Mouse (Mus musculus) embryonic facial prominence, embryonic 15.5 days (tissue): ENCODE results near the gene Iqcc. TPM values are rescaled to one million over a fixed set of nuclear protein-coding genes. Genes with fewer than 3 reads are reported as not detected.
A peak's percentile ranks its signal among the peaks of the same experiment; 100 is the strongest.

Experiments
- ATAC-seq: fragments of 200-750 bp; cut with Nextera tagmentation; 2 replicates; pipeline ENCODE4 v1.8.0; 2017; ENCODE audit warnings: low read depth, moderate TSS enrichment; ENCODE audit not compliant: insufficient number of reproducible peaks, low FRiP score, low TSS enrichment
- H3K27ac ChIP-seq: fragments of 300-500 bp; sonication (generic); replicated peaks from 2 replicates; pipeline ENCODE4 v1.5.1; 2015; ENCODE audit warnings: mild to moderate bottlenecking, inconsistent platforms
- H3K27me3 ChIP-seq: fragments of 300-500 bp; sonication (generic); 2 replicates; pipeline ENCODE4 v1.6.1; 2015; ENCODE audit warnings: inconsistent platforms
- H3K36me3 ChIP-seq: fragments of 300-500 bp; sonication (generic); 2 replicates; pipeline ENCODE4 v1.6.1; 2015; ENCODE audit warnings: mild to moderate bottlenecking, inconsistent platforms
- H3K4me1 ChIP-seq: fragments of 300-500 bp; sonication (generic); 2 replicates; pipeline ENCODE4 v1.6.1; 2015; ENCODE audit warnings: inconsistent platforms
- H3K4me2 ChIP-seq: fragments of 300-500 bp; sonication (generic); replicated peaks from 2 replicates; pipeline ENCODE4 v1.6.1; 2015; ENCODE audit warnings: mild to moderate bottlenecking, inconsistent platforms
- H3K4me3 ChIP-seq: fragments of 300-500 bp; sonication (generic); replicated peaks from 2 replicates; pipeline ENCODE4 v1.5.1; 2015; ENCODE audit warnings: mild to moderate bottlenecking, inconsistent platforms
- H3K9ac ChIP-seq: fragments of 300-500 bp; sonication (generic); 2 replicates; pipeline ENCODE4 v1.6.1; 2015; ENCODE audit warnings: inconsistent platforms
- H3K9me3 ChIP-seq: fragments of 300-500 bp; sonication (generic); replicated peaks from 2 replicates; pipeline ENCODE4 v1.6.1; 2016; ENCODE audit warnings: inconsistent platforms
- WGBS: fragments of 180-500 bp; shearing (Covaris S2); methylation state at CpG from one replicate; pipeline ENCODE4 v1.1.7; 2015; 5-methylcytosine and 5-hydroxymethylcytosine counted together
- polyA plus RNA-seq: library from polyadenylated mRNA; unstranded; fragments of >200 nt; fragmentation: Nextera tagmentation; extraction: Ambion mirVana; gene quantifications from 2 replicates; pipeline ENCODE4 v1.2.1, GENCODE M21; 2015

Iqcc gene
- polyA plus RNA-seq, 1 experiment from 2014 or later, result 34.1 TPM

GRCm38 (mm10) chr4:129621283-129621841, 2.5 kb upstream of the Iqcc start:
- Histone ChIP-seq H3K9ac (no peak overlapping the region), H3K27ac (peak overlapping the region; percentile 41; the same call in 1 of the 2 replicates), H3K27me3 (no peaks in the 10 kb centered on the region), H3K4me1 (peaks cover 52% of the 10 kb centered on the region), H3K4me2 (no peak overlapping the region), H3K4me3 (no peak overlapping the region), H3K36me3 (peaks cover 20% of the 10 kb centered on the region), H3K9me3 (no peaks in the 10 kb centered on the region)
- no peak for ATAC-seq
- 64% methylated on average over 8 of the region's 8 CpGs for WGBS

GRCm38 (mm10) chr4:129620419-129621282, 1.8 kb upstream of the Iqcc start:
- no peak overlapping the region for H3K4me2 ChIP-seq
- no peaks in the 10 kb centered on the region for H3K27me3 ChIP-seq
- 84% methylated on average over 11 of the region's 11 CpGs for WGBS
- no peak overlapping the region for H3K4me3 ChIP-seq
- peak overlapping the region; percentile 41; the same call in 1 of the 2 replicates for H3K27ac ChIP-seq
- H3K4me1 ChIP-seq, result peaks cover 50% of the 10 kb centered on the region
- H3K9ac ChIP-seq, result no peak overlapping the region
- peaks cover 22% of the 10 kb centered on the region; the same call in 1 of the 2 replicates for H3K36me3 ChIP-seq
- ATAC-seq, result no peak
- no peaks in the 10 kb centered on the region for H3K9me3 ChIP-seq

- ATAC-seq, result no peak
These were observed 868 bp downstream of the Iqcc start for GRCm38 (mm10) chr4:129618031-129618430.

GRCm38 (mm10) chr4:129617121-129617641, 1.7 kb downstream of the Iqcc start:
- ATAC-seq, result no peak
- Histone ChIP-seq H3K36me3 (peaks cover 22% of the 10 kb centered on the region; the same call in 1 of the 2 replicates), H3K27me3 (no peaks in the 10 kb centered on the region), H3K4me1 (peaks cover 28% of the 10 kb centered on the region), H3K9ac (no peak overlapping the region), H3K4me2 (no peak overlapping the region), H3K9me3 (no peaks in the 10 kb centered on the region), H3K4me3 (no peak overlapping the region), H3K27ac (no peak overlapping the region)
- 95% methylated on average over 7 of the region's 7 CpGs for WGBS

More at GRCm38 (mm10) chr4:129618031-129618430, 868 bp downstream of the Iqcc start:
- WGBS, result 95% methylated on average over 5 of the region's 5 CpGs
- H3K9me3 ChIP-seq, result no peaks in the 10 kb centered on the region
- H3K36me3 ChIP-seq, result peaks cover 22% of the 10 kb centered on the region; the same call in 1 of the 2 replicates
- no peak overlapping the region for H3K27ac ChIP-seq
- no peaks in the 10 kb centered on the region for H3K27me3 ChIP-seq
- peak overlapping the region; percentile 73 for H3K4me2 ChIP-seq
- peaks cover 36% of the 10 kb centered on the region for H3K4me1 ChIP-seq
- peak overlapping the region; percentile 76 for H3K9ac ChIP-seq
- H3K4me3 ChIP-seq, result peak overlapping the region; percentile 63

- no peak for ATAC-seq
- WGBS, result 88% methylated on average over 3 of the region's 3 CpGs
- H3K9me3 ChIP-seq, result no peaks in the 10 kb centered on the region
- H3K4me1 ChIP-seq, result peaks cover 24% of the 10 kb centered on the region
- H3K27me3 ChIP-seq, result no peaks in the 10 kb centered on the region
- no peak overlapping the region for H3K9ac ChIP-seq
- H3K4me3 ChIP-seq, result no peak overlapping the region
- no peak overlapping the region for H3K27ac ChIP-seq
- H3K4me2 ChIP-seq, result no peak overlapping the region
- peaks cover 22% of the 10 kb centered on the region; the same call in 1 of the 2 replicates for H3K36me3 ChIP-seq
These were observed 2.3 kb downstream of the Iqcc start for GRCm38 (mm10) chr4:129616631-129617030.

- H3K27ac ChIP-seq, result no peak overlapping the region
- peaks cover 20% of the 10 kb centered on the region for H3K4me1 ChIP-seq
- H3K4me3 ChIP-seq, result no peak overlapping the region
- no peaks in the 10 kb centered on the region for H3K9me3 ChIP-seq
- H3K9ac ChIP-seq, result no peak overlapping the region
- no peak overlapping the region for H3K4me2 ChIP-seq
- H3K36me3 ChIP-seq, result peaks cover 22% of the 10 kb centered on the region; the same call in 1 of the 2 replicates
- 83% methylated on average over 9 of the region's 9 CpGs for WGBS
- no peaks in the 10 kb centered on the region for H3K27me3 ChIP-seq
- no peak for ATAC-seq
These were observed 3.1 kb downstream of the Iqcc start for GRCm38 (mm10) chr4:129615801-129616290.

GRCm38 (mm10) chr4:129614093-129614492, 4.8 kb downstream of the Iqcc start, which contains the start of gene Dcdc2b:
TSS of gene Dcdc2b (minus strand) at chr4:129614257.
- Histone ChIP-seq H3K4me2 (no peak within 1 kb of the TSS), H3K4me1 (peaks cover 17% of the 10 kb centered on the region), H3K36me3 (peaks cover 21% of the 10 kb centered on the region; the same call in 1 of the 2 replicates), H3K4me3 (no peak within 1 kb of the TSS), H3K27ac (no peak within 1 kb of the TSS), H3K27me3 (no peaks in the 10 kb centered on the region), H3K9ac (no peak within 1 kb of the TSS), H3K9me3 (no peaks in the 10 kb centered on the region)
- WGBS, result 89% methylated on average over 6 of the region's 6 CpGs
- no peak for ATAC-seq

GRCm38 (mm10) chr4:129610472-129610871, 8.4 kb downstream of the Iqcc start:
- ATAC-seq, result no peak
- no peak overlapping the region for H3K4me3 ChIP-seq
- 0 out of 2 replicates have a peak, but pooled peaks cover 10% of the 10 kb centered on the region for H3K4me1 ChIP-seq
- no peaks in the 10 kb centered on the region for H3K27me3 ChIP-seq
- no peak overlapping the region for H3K4me2 ChIP-seq
- peaks cover 33% of the 10 kb centered on the region for H3K36me3 ChIP-seq
- H3K9me3 ChIP-seq, result no peaks in the 10 kb centered on the region
- no peak overlapping the region for H3K9ac ChIP-seq
- WGBS, result 51% methylated on average over 4 of the region's 4 CpGs
- H3K27ac ChIP-seq, result no peak overlapping the region

- no peaks in the 10 kb centered on the region for H3K27me3 ChIP-seq
- ATAC-seq, result no peak
These were observed 8.9 kb downstream of the Iqcc start for GRCm38 (mm10) chr4:129610026-129610425.

GRCm38 (mm10) chr4:129609139-129609631, 9.7 kb downstream of the Iqcc start:
- Histone ChIP-seq H3K9me3 (no peaks in the 10 kb centered on the region), H3K4me1 (0 out of 2 replicates have a peak, but pooled peaks cover 7% of the 10 kb centered on the region), H3K27ac (no peak overlapping the region), H3K9ac (no peak overlapping the region), H3K36me3 (peaks cover 45% of the 10 kb centered on the region), H3K4me2 (no peak overlapping the region), H3K4me3 (no peak overlapping the region), H3K27me3 (no peaks in the 10 kb centered on the region)
- no peak for ATAC-seq
- WGBS, result 81% methylated on average over 12 of the region's 12 CpGs

More at GRCm38 (mm10) chr4:129610026-129610425, 8.9 kb downstream of the Iqcc start:
- 69% methylated on average over 4 of the region's 4 CpGs for WGBS
- Histone ChIP-seq H3K36me3 (peaks cover 36% of the 10 kb centered on the region), H3K9me3 (no peaks in the 10 kb centered on the region), H3K27ac (no peak overlapping the region), H3K4me3 (no peak overlapping the region), H3K9ac (no peak overlapping the region), H3K4me1 (0 out of 2 replicates have a peak, but pooled peaks cover 10% of the 10 kb centered on the region), H3K4me2 (no peak overlapping the region)
